Mouse (Mus musculus) left cerebral cortex, adult 8-10 months (tissue): ENCODE data around the gene Olfr1312. TPM values are rescaled to one million over a fixed set of nuclear protein-coding genes. Genes with fewer than 3 reads are reported as not detected.
"Not testable (repeated sequence)": the region's sequence is repeated elsewhere in the genome, so short reads cannot be mapped to it uniquely, and the experiment has no call there.

Source experiments
- DNase-seq, 2 experiments: peaks; one replicate each; pipeline ENCODE4 v3.0.0; 2022; ENCODE audit warnings: low spot score in 2 of 2
- total RNA-seq, 4 experiments: library from RNA; stranded (reverse); gene quantifications; 2 replicates each; pipeline ENCODE4 v1.2.4; 2022

The Olfr1312 gene
- not detected for total RNA-seq

DNA sequence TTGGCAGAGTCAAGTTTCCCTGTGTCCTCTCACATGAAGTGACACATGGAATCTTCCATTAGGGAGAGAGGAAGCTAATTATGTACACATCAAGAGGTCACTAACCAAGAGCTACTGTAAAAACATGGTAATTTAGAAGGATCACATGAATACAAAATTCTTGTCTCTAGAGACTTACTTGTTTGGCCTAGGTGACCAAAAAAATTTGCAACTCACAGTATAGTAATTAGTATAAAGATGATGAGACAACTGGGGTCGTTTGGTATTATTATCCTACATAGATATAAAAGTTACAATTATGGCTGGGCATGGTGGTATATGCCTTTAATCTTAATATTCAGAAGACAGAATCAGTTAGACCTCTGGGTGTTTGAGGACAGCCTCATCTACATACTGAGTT is at the start of gene Olfr1312:
TSS of gene Olfr1312 (minus strand) at position 101 of the 400 bp plus-strand sequence.
- no peak for DNase-seq

DNA sequence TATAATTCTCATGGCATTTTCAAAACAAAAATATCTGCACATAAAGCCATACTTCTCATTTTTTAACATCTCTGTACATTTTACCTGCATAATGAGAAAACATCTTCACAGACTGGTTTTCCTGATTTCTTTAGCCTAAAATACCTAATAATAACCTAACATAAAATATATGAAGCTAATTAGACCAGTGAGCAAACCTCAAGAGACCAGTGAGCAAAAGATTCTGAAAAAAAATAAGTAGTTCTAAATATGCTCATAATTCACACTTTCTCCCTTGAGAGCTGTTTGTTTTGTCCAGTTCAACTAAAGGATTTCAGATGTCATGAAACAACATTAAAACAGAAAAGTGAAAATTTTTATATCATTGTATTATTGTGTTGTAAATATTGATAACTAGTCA is 46.6 kb upstream of the Olfr1312 start, which contains the start of gene Olfr1314:
TSS of gene Olfr1314 (minus strand) at position 101 of the 400 bp plus-strand sequence.
- DNase-seq: no peak

- no peak for DNase-seq
Observed at GRCm38 (mm10) chr2:112077743-112078142, 27.7 kb upstream of the Olfr1312 start, which contains the start of gene Olfr1313. Olfr1313 (minus strand) TSS chr2:112077843.

GRCm38 (mm10) chr2:112026971-112027370 is 23.1 kb downstream of the Olfr1312 start:
- not testable (repeated sequence) for DNase-seq

GRCm38 (mm10) chr2:112024312-112024711 is 25.7 kb downstream of the Olfr1312 start, which contains the start of gene Olfr1311:
Olfr1311 (minus strand) TSS chr2:112024412.
- no peak for DNase-seq

DNA sequence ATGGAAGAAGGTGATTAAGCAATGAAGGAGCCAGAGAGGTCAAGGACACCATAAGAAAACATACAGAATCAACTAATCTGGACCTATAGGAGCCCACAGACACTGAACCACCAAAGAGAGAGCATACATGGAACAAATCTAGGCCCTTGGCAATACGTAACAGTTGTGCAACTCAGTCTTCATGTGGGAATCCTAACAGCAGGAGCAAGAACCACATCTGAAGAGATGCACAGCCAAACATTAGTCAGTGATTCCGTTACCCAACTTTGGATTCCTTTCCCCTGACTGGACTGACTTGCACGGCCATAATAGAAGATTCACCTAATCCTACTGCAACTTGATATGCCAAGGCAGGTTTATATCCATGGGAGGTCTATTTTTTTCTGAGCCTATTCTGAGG is 35.1 kb downstream of the Olfr1312 start:
- DNase-seq: no peak

GRCm38 (mm10) chr2:112012608-112013007 is 37.4 kb downstream of the Olfr1312 start, which contains the start of gene Olfr1310:
Olfr1310 (minus strand) TSS chr2:112012708.
- no peak for DNase-seq

DNA sequence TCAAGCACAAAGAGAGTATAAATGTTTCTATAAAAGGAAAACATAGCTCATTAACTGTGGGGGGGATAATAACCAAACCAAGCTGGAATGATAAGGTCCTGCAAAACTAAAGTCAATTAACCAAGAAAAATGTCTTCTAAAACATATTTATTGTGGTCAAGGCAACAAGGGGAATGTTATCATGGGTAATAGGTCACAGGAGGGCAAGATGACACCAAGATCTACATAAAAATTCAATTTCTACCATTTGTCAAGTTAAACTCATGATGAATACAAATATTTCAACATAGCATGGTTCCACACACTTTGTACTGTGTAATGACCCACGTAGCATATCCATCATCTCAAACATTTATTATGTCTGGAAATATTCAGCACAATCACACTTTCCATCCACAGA is 59.9 kb downstream of the Olfr1312 start, which contains the start of gene Olfr1309:
TSS of gene Olfr1309 (minus strand) at position 101 of the 400 bp plus-strand sequence.
- DNase-seq: no peak

Other genes starting within 250 kb of the Olfr1312 start
- not detected for gene Olfr1303, start 229.9 kb downstream of the Olfr1312 start, total RNA-seq
- gene Olfr1305, start 173.1 kb downstream of the Olfr1312 start, total RNA-seq: not detected
- not detected for gene Olfr1306, start 134.0 kb downstream of the Olfr1312 start, total RNA-seq
- gene Olfr1307, start 100.8 kb downstream of the Olfr1312 start, total RNA-seq: under 1 TPM; 0.02 to 0.04 (median 0.03) TPM
- not detected for gene Olfr1308, start 85.3 kb downstream of the Olfr1312 start, total RNA-seq
- gene Olfr1309, start 60.0 kb downstream of the Olfr1312 start, total RNA-seq: not detected
- gene Olfr1310, start 37.5 kb downstream of the Olfr1312 start, total RNA-seq: not detected
- gene Olfr1311, start 25.8 kb downstream of the Olfr1312 start, total RNA-seq: not detected
- not detected for gene Olfr1313, start 27.6 kb upstream of the Olfr1312 start, total RNA-seq
- not detected for gene Olfr1314, start 46.5 kb upstream of the Olfr1312 start, total RNA-seq
- gene Olfr1315-ps1, start 65.2 kb upstream of the Olfr1312 start, total RNA-seq: not detected
- not detected for gene Olfr1316, start 84.7 kb upstream of the Olfr1312 start, total RNA-seq
- not detected for gene Olfr1317, start 90.1 kb upstream of the Olfr1312 start, total RNA-seq
- gene Olfr1318, start 104.0 kb upstream of the Olfr1312 start, total RNA-seq: not detected
- 100 to 1,000 TPM; 153 to 175 (median 161) TPM for gene Lpcat4, start 189.2 kb upstream of the Olfr1312 start, total RNA-seq
- gene Nutm1, start 209.1 kb upstream of the Olfr1312 start, total RNA-seq: under 1 TPM in 1 of 4 experiments, not detected in 3; 0.09 TPM
- gene Nop10, start 211.7 kb upstream of the Olfr1312 start, total RNA-seq: 10 to 100 TPM; 49.0 to 56.9 (median 52.8) TPM
- gene Slc12a6, start 215.6 kb upstream of the Olfr1312 start, total RNA-seq: 100 to 1,000 TPM; 105 to 127 (median 118) TPM
- gene Gm21985, start 216.1 kb upstream of the Olfr1312 start, total RNA-seq: 1 to 10 TPM; 1.9 to 4.3 (median 2.9) TPM